Mouse (Mus musculus): ENCODE results near the gene Syce2. TPM values are rescaled to one million over a fixed set of nuclear protein-coding genes. Genes with fewer than 3 reads are reported as not detected.
A peak's percentile ranks its signal among the peaks of the same experiment; 100 is the strongest.
"Not testable (repeated sequence)": the region's sequence is repeated elsewhere in the genome, so short reads cannot be mapped to it uniquely, and the experiment has no call there.

The Syce2 gene
- polyA plus RNA-seq (2015; fragmentation: Nextera tagmentation; extraction: Ambion mirVana), result 69.6 and 72.1 TPM in 2 replicates

- Histone ChIP-seq H3K4me1 (peaks cover 20% of the 10 kb centered on the region), H3K27me3 (no peaks in the 10 kb centered on the region), H3K27ac (0 out of 2 replicates have a peak within 1 kb of the TSS, but pooled peaks have one; percentile 30), H3K4me3 (peak within 1 kb of the TSS; percentile 54), H3K4me2 (peak within 1 kb of the TSS; percentile 100), H3K36me3 (peaks cover 27% of the 10 kb centered on the region), H3K9ac (peak within 1 kb of the TSS; percentile 58), H3K9me3 (no peaks in the 10 kb centered on the region)
- peak; percentile 66 for ATAC-seq (ENCODE audit: borderline replicate concordance, extremely low read depth, low FRiP score, low TSS enrichment)
- WGBS, result 11% methylated on average over 45 of the region's 46 CpGs
Observed at GRCm38 (mm10) chr8:84871376-84872308, at the start of gene Syce2. Gene Syce2 (plus strand): TSS chr8:84872111.

GRCm38 (mm10) chr8:84822723-84823122, 49.2 kb upstream of the Syce2 start, which contains the start of gene Dand5:
Gene Dand5 (minus strand): TSS chr8:84822823.
- ATAC-seq (ENCODE audit: borderline replicate concordance, extremely low read depth, low FRiP score, low TSS enrichment), result no peak
- Histone ChIP-seq H3K9me3 (no peaks in the 10 kb centered on the region), H3K4me3 (no peak within 1 kb of the TSS), H3K4me1 (peaks cover 13% of the 10 kb centered on the region; the same call in 1 of the 2 replicates), H3K4me2 (peak within 1 kb of the TSS; percentile 44), H3K36me3 (no peaks in the 10 kb centered on the region), H3K9ac (no peak within 1 kb of the TSS), H3K27me3 (no peaks in the 10 kb centered on the region; the same call in 1 of the 2 replicates), H3K27ac (no peak within 1 kb of the TSS)
- 48% methylated on average over 3 of the region's 3 CpGs for WGBS

GRCm38 (mm10) chr8:84823653-84824052, 48.3 kb upstream of the Syce2 start:
- H3K4me2 ChIP-seq, result peak overlapping the region; percentile 44
- ATAC-seq (ENCODE audit: borderline replicate concordance, extremely low read depth, low FRiP score, low TSS enrichment), result peak; percentile 81

GRCm38 (mm10) chr8:84825636-84826035, 46.3 kb upstream of the Syce2 start:
- WGBS, result 38% methylated on average over 4 of the region's 4 CpGs

More at GRCm38 (mm10) chr8:84823653-84824052, 48.3 kb upstream of the Syce2 start:
- Histone ChIP-seq H3K27ac (no peak overlapping the region), H3K27me3 (no peaks in the 10 kb centered on the region; the same call in 1 of the 2 replicates), H3K9me3 (no peaks in the 10 kb centered on the region), H3K4me1 (peaks cover 13% of the 10 kb centered on the region; the same call in 1 of the 2 replicates), H3K36me3 (no peaks in the 10 kb centered on the region), H3K9ac (no peak overlapping the region), H3K4me3 (no peak overlapping the region)
- 1% methylated on average over 18 of the region's 18 CpGs for WGBS

GRCm38 (mm10) chr8:84826518-84826917, 45.4 kb upstream of the Syce2 start:
- H3K9me3 ChIP-seq; H3K9ac ChIP-seq; H3K36me3 ChIP-seq; H3K27me3 ChIP-seq; H3K4me2 ChIP-seq; H3K4me1 ChIP-seq; ATAC-seq (ENCODE audit: borderline replicate concordance, extremely low read depth, low FRiP score, low TSS enrichment); H3K27ac ChIP-seq; H3K4me3 ChIP-seq: not testable (repeated sequence)
- WGBS, result 83% methylated on average over 2 of the region's 2 CpGs

More at GRCm38 (mm10) chr8:84825636-84826035, 46.3 kb upstream of the Syce2 start:
- no peak overlapping the region for H3K4me2 ChIP-seq
- ATAC-seq (ENCODE audit: borderline replicate concordance, extremely low read depth, low FRiP score, low TSS enrichment), result no peak
- no peaks in the 10 kb centered on the region for H3K9me3 ChIP-seq
- no peak overlapping the region for H3K27ac ChIP-seq
- H3K9ac ChIP-seq, result no peak overlapping the region
- H3K27me3 ChIP-seq, result no peaks in the 10 kb centered on the region; the same call in 1 of the 2 replicates
- H3K4me3 ChIP-seq, result no peak overlapping the region
- peaks cover 13% of the 10 kb centered on the region; the same call in 1 of the 2 replicates for H3K4me1 ChIP-seq
- H3K36me3 ChIP-seq, result no peaks in the 10 kb centered on the region

- no peak for ATAC-seq (ENCODE audit: borderline replicate concordance, extremely low read depth, low FRiP score, low TSS enrichment)
- 61% methylated on average over 11 of the region's 11 CpGs for WGBS
- Histone ChIP-seq H3K4me2 (peak within 1 kb of the TSS; percentile 63), H3K27ac (peak within 1 kb of the TSS; percentile 89), H3K4me3 (peak within 1 kb of the TSS; percentile 70), H3K27me3 (no peaks in the 10 kb centered on the region), H3K9ac (peak within 1 kb of the TSS; percentile 90), H3K4me1 (peaks cover 33% of the 10 kb centered on the region), H3K9me3 (no peaks in the 10 kb centered on the region), H3K36me3 (peaks cover 27% of the 10 kb centered on the region)
Observed at GRCm38 (mm10) chr8:84831490-84831889, 40.4 kb upstream of the Syce2 start, which contains the start of gene Gadd45gip1. Gene Gadd45gip1 (plus strand): TSS chr8:84831522.

GRCm38 (mm10) chr8:84832034-84832717, 39.7 kb upstream of the Syce2 start:
- H3K36me3 ChIP-seq, result peaks cover 34% of the 10 kb centered on the region
- peak overlapping the region; percentile 90 for H3K9ac ChIP-seq
- no peaks in the 10 kb centered on the region for H3K27me3 ChIP-seq
- ATAC-seq (ENCODE audit: borderline replicate concordance, extremely low read depth, low FRiP score, low TSS enrichment), result peak; percentile 79
- peak overlapping the region; percentile 89 for H3K27ac ChIP-seq
- H3K4me3 ChIP-seq, result peak overlapping the region; percentile 70
- H3K4me1 ChIP-seq, result peaks cover 35% of the 10 kb centered on the region
- peak overlapping the region; percentile 63 for H3K4me2 ChIP-seq
- under 1% methylated on average over 59 of the region's 59 CpGs for WGBS
- H3K9me3 ChIP-seq, result no peaks in the 10 kb centered on the region

- 55% methylated on average over 10 of the region's 10 CpGs for WGBS
- Histone ChIP-seq H3K27ac (peak overlapping the region; percentile 89), H3K27me3 (no peaks in the 10 kb centered on the region), H3K9ac (peak overlapping the region; percentile 90), H3K36me3 (peaks cover 43% of the 10 kb centered on the region), H3K9me3 (no peaks in the 10 kb centered on the region), H3K4me1 (peaks cover 40% of the 10 kb centered on the region), H3K4me3 (peak overlapping the region; percentile 70), H3K4me2 (peak overlapping the region; percentile 63)
- ATAC-seq (ENCODE audit: borderline replicate concordance, extremely low read depth, low FRiP score, low TSS enrichment), result no peak
Observed at GRCm38 (mm10) chr8:84832759-84833742, 38.9 kb upstream of the Syce2 start.

- Histone ChIP-seq H3K27ac (peak overlapping the region; percentile 32), H3K4me3 (no peak overlapping the region), H3K27me3 (no peaks in the 10 kb centered on the region), H3K9ac (no peak overlapping the region), H3K36me3 (peaks cover 54% of the 10 kb centered on the region), H3K4me2 (no peak overlapping the region), H3K9me3 (no peaks in the 10 kb centered on the region), H3K4me1 (peaks cover 43% of the 10 kb centered on the region)
- 83% methylated on average over 19 of the region's 19 CpGs for WGBS
- no peak for ATAC-seq (ENCODE audit: borderline replicate concordance, extremely low read depth, low FRiP score, low TSS enrichment)
Observed at GRCm38 (mm10) chr8:84834002-84834865, 37.7 kb upstream of the Syce2 start.

Data from lung, embryonic 15.5 days (tissue).